15 mouse cellular contexts compared by ENCODE assay signal in genomic region chr9:50192400-50193110, GRCm38 (mm10).
DNase-seq lines count a peak whose midpoint lies in the region; ATAC-seq and TF ChIP-seq lines count a peak whose summit lies in the region.
"Had no signal": no experiment of that assay in that cellular context is flagged by ENCODE, and none has a peak within 500 bp of the region (broad histone marks: within the 10 kb centered on the region; RNA-seq: fewer than 3 reads in every experiment).

No protein-coding gene starts in this region.

- no peak for ATAC-seq in kidney, embryonic 14.5 days (ENCODE audit: low FRiP score, low TSS enrichment)
- ATAC-seq in heart, embryonic 16.5 days (replicated peaks; ENCODE audit: extremely low read depth, insufficient read depth, low FRiP score), result peak; percentile 49
- ATAC-seq in cerebellum, adult (ENCODE audit: insufficient number of reproducible peaks, low FRiP score, low TSS enrichment), result no peak
- ATAC-seq: CD4-positive, CD25-positive, alpha-beta regulatory T cell, adult 4 months; forebrain, embryonic 16.5 days had no signal

- H3K36me3 ChIP-seq in kidney, embryonic 14.5 days (ENCODE audit: control insufficient read depth, insufficient read depth, low read length), result no peaks in the 10 kb centered on the region
- no peaks in the 10 kb centered on the region for H3K36me3 ChIP-seq in heart, embryonic 16.5 days (ENCODE audit: control insufficient read depth, insufficient read depth)
- H3K36me3 ChIP-seq: hindbrain, embryonic 15.5 days; liver, embryonic 13.5 days had no signal

- H3K9me3 ChIP-seq in kidney, embryonic 14.5 days (ENCODE audit: control insufficient read depth, low read length), result no peaks in the 10 kb centered on the region
- no peaks in the 10 kb centered on the region for H3K9me3 ChIP-seq in heart, embryonic 16.5 days (replicated peaks; ENCODE audit: control insufficient read depth, low read length)
- H3K9me3 ChIP-seq: hindbrain, embryonic 15.5 days; liver, embryonic 13.5 days had no signal

- no peaks in the 10 kb centered on the region for H3K27me3 ChIP-seq in kidney, embryonic 14.5 days (ENCODE audit: control insufficient read depth, insufficient read depth, low read length)
- no peaks in the 10 kb centered on the region for H3K27me3 ChIP-seq in heart, embryonic 16.5 days (ENCODE audit: control insufficient read depth, insufficient read depth, low read length)
- H3K27me3 ChIP-seq: hindbrain, embryonic 15.5 days; liver, embryonic 13.5 days had no signal

- H3K4me3 ChIP-seq in kidney, embryonic 14.5 days (ENCODE audit: low read length), result no peak overlapping the region
- no peak overlapping the region for H3K4me3 ChIP-seq in heart, embryonic 16.5 days (ENCODE audit: low read length)
- H3K4me3 ChIP-seq: hindbrain, embryonic 15.5 days; liver, embryonic 13.5 days had no signal

- TF ChIP-seq CTCF in brain, embryonic 14.5 days (IDR thresholded peaks at IDR 0.05; ENCODE audit: borderline replicate concordance, extremely low read depth, insufficient read depth, insufficient read length), result no peak

- H3K9ac ChIP-seq in kidney, embryonic 14.5 days (ENCODE audit: low read depth, low read length), result no peak overlapping the region
- no peak overlapping the region for H3K9ac ChIP-seq in heart, embryonic 16.5 days (ENCODE audit: low read length)
- H3K9ac ChIP-seq: hindbrain, embryonic 15.5 days; liver, embryonic 13.5 days had no signal

- WGBS in kidney, embryonic 14.5 days, result 50% methylated on average over 5 of the region's 5 CpGs
- WGBS in heart, embryonic 16.5 days, result 55% methylated on average over 5 of the region's 5 CpGs

- peaks cover 9% of the 10 kb centered on the region; the same call in 1 of the 2 replicates for H3K4me1 ChIP-seq in kidney, embryonic 14.5 days (ENCODE audit: control insufficient read depth, insufficient read depth, low read length)
- no peaks in the 10 kb centered on the region for H3K4me1 ChIP-seq in heart, embryonic 16.5 days (ENCODE audit: control insufficient read depth, insufficient read depth, low read length)
- H3K4me1 ChIP-seq: liver, embryonic 13.5 days had no signal

- DNase-seq in kidney, postnatal 36 days, result no peak
- peak; percentile 17 for DNase-seq in brain, embryonic 14.5 days (ENCODE audit: low read depth)
- peak; percentile 9 for DNase-seq in lung, postnatal 14 days
- DNase-seq in spleen, postnatal 4 days (ENCODE audit: low spot score in 2 of 2), result no peak
- DNase-seq in ovary, adult 18-20 months (ENCODE audit: low spot score), result no peak
- DNase-seq: embryo, embryonic 11 days; gastrocnemius, postnatal 25 days; liver, embryonic 13.5 days; retina, postnatal 1 day had no signal

- TF ChIP-seq POLR2A in brain, embryonic 14.5 days (IDR thresholded peaks at IDR 0.05; ENCODE audit: borderline replicate concordance, extremely low read depth, insufficient read depth, insufficient read length, poor library complexity, severe bottlenecking), result no peak

- H3K27ac ChIP-seq in kidney, embryonic 14.5 days (ENCODE audit: low read depth, low read length), result peak overlapping the region; percentile 44; the same call in 1 of the 2 replicates
- H3K27ac ChIP-seq in heart, embryonic 16.5 days (ENCODE audit: low read length), result no peak overlapping the region
- H3K27ac ChIP-seq: hindbrain, embryonic 15.5 days; liver, embryonic 13.5 days had no signal

- H3K4me2 ChIP-seq in kidney, embryonic 14.5 days (replicated peaks; ENCODE audit: low read depth, low read length), result no peak overlapping the region
- no peak overlapping the region for H3K4me2 ChIP-seq in heart, embryonic 16.5 days (ENCODE audit: low read depth, low read length)
- H3K4me2 ChIP-seq: hindbrain, embryonic 15.5 days; liver, embryonic 13.5 days had no signal

Comparison
In these comparisons a context has a peak if more than half of its experiments do, and no peak if none do; other contexts are left out.
1. DNase-seq: peak in brain, embryonic 14.5 days (single experiment) and lung, postnatal 14 days (single experiment); none in kidney, postnatal 36 days (0 of 2), spleen, postnatal 4 days (0 of 2) and ovary, adult 18-20 months (single experiment).